Mouse (Mus musculus) lung, postnatal 0 days (tissue): ENCODE measurements at regions not wholly inside any gene's neighbourhood (a gene's known extent, or its start where the extent isn't known, plus 50 kb on each side); places are given as distances from the start of the nearest gene placed in this dataset.
A peak's percentile ranks its signal among the peaks of the same experiment; 100 is the strongest.
"Not testable (repeated sequence)": the region's sequence is repeated elsewhere in the genome, so short reads cannot be mapped to it uniquely, and the experiment has no call there.

Experiments used
- ATAC-seq: fragments of 200-750 bp; cut with Nextera tagmentation; 2 replicates; pipeline ENCODE4 v1.8.0; 2017; ENCODE audit warnings: moderate library complexity
- DNase-seq: peaks from one replicate; pipeline ENCODE4 v3.0.0-alpha.2; 2016; ENCODE audit warnings: low spot score
- H3K27ac ChIP-seq: fragments of 300-500 bp; sonication (generic); 2 replicates; pipeline ENCODE4 v1.5.1; 2014; ENCODE audit warnings: antibody characterized with exemption, mild to moderate bottlenecking, low read length, mixed read lengths
- H3K27me3 ChIP-seq: fragments of 300-500 bp; sonication (generic); replicated peaks from 2 replicates; pipeline ENCODE4 v1.6.1; 2014; ENCODE audit warnings: low read length, mixed read lengths; ENCODE audit not compliant: insufficient read depth
- H3K36me3 ChIP-seq: fragments of 300-500 bp; sonication (generic); 2 replicates; pipeline ENCODE4 v1.6.1; 2014; ENCODE audit warnings: low read length, mixed read lengths; ENCODE audit not compliant: insufficient read depth
- H3K4me1 ChIP-seq: fragments of 300-500 bp; sonication (generic); 2 replicates; pipeline ENCODE4 v1.6.1; 2014; ENCODE audit warnings: antibody characterized with exemption, low read depth, low read length, mixed read lengths; ENCODE audit not compliant: insufficient read depth
- H3K4me2 ChIP-seq: fragments of 300-500 bp; sonication (generic); replicated peaks from 2 replicates; pipeline ENCODE4 v1.6.1; 2014; ENCODE audit warnings: low read depth, mild to moderate bottlenecking, low read length, moderate library complexity, mixed read lengths
- H3K4me3 ChIP-seq: fragments of 300-500 bp; sonication (generic); 2 replicates; pipeline ENCODE4 v1.5.1; 2014; ENCODE audit warnings: low read depth, low read length
- H3K9ac ChIP-seq: fragments of 300-500 bp; sonication (generic); replicated peaks from 2 replicates; pipeline ENCODE4 v1.6.1; 2014; ENCODE audit warnings: low read depth, mild to moderate bottlenecking
- H3K9me3 ChIP-seq: fragments of 300-500 bp; sonication (generic); 2 replicates; pipeline ENCODE4 v1.6.1; 2016; ENCODE audit warnings: low read length, mixed read lengths
- CTCF ChIP-seq: IDR thresholded peaks from 2 replicates; pipeline ENCODE4 v1.5.1; 2016; ENCODE audit warnings: antibody characterized with exemption, mild to moderate bottlenecking
- EP300 ChIP-seq: IDR thresholded peaks from 2 replicates; pipeline ENCODE4 v1.6.1; 2016; ENCODE audit warnings: antibody characterized with exemption, mild to moderate bottlenecking, control low read depth
- WGBS: fragments of 180-500 bp; shearing (Covaris S2); extraction: QIAGEN DNeasy Blood & Tissue Kit; methylation state at CpG from one replicate; pipeline ENCODE4 v1.1.7; 2014; 5-methylcytosine and 5-hydroxymethylcytosine counted together

GRCm38 (mm10) chr9:76407549-76407948 is 83.9 kb upstream of the Hcrtr2 start:
- ATAC-seq = no peak
- 70% methylated on average over 3 of the region's 3 CpGs for WGBS
- H3K27ac ChIP-seq = no peak overlapping the region
- no peak overlapping the region for H3K9ac ChIP-seq
- H3K36me3 ChIP-seq = no peaks in the 10 kb centered on the region
- no peak overlapping the region for H3K4me3 ChIP-seq
- TF ChIP-seq CTCF = no peak
- no peak for TF ChIP-seq EP300
- no peak overlapping the region for H3K4me2 ChIP-seq
- no peak for DNase-seq
- no peaks in the 10 kb centered on the region for H3K27me3 ChIP-seq
- no peaks in the 10 kb centered on the region for H3K4me1 ChIP-seq
- no peaks in the 10 kb centered on the region for H3K9me3 ChIP-seq

- not testable (repeated sequence) for H3K9me3 ChIP-seq, H3K27me3 ChIP-seq, H3K4me3 ChIP-seq, ATAC-seq, H3K4me2 ChIP-seq, H3K9ac ChIP-seq, H3K36me3 ChIP-seq, H3K27ac ChIP-seq, H3K4me1 ChIP-seq, DNase-seq
- 79% methylated on average over 8 of the region's 8 CpGs for WGBS
Observed at GRCm38 (mm10) chr9:76401897-76402670, 78.4 kb upstream of the Hcrtr2 start.

GRCm38 (mm10) chr9:76400900-76401299 is 77.2 kb upstream of the Hcrtr2 start:
- ATAC-seq (peak; percentile 97), DNase-seq (peak; percentile 79)
- no peaks in the 10 kb centered on the region for H3K36me3 ChIP-seq
- no peak overlapping the region for H3K4me2 ChIP-seq
- H3K4me3 ChIP-seq = no peak overlapping the region
- H3K27me3 ChIP-seq = no peaks in the 10 kb centered on the region
- no peaks in the 10 kb centered on the region for H3K9me3 ChIP-seq
- no peaks in the 10 kb centered on the region for H3K4me1 ChIP-seq
- TF ChIP-seq CTCF (no peak), EP300 (peak; percentile 94)
- H3K9ac ChIP-seq = no peak overlapping the region
- no peak overlapping the region for H3K27ac ChIP-seq

GRCm38 (mm10) chr9:76393763-76394162 is 70.1 kb upstream of the Hcrtr2 start:
- WGBS = 64% methylated on average over 1 of the region's 1 CpGs
- TF ChIP-seq EP300 = peak; percentile 51; the same call in 1 of the 2 replicates
- TF ChIP-seq CTCF = no peak
- H3K4me3 ChIP-seq = no peak overlapping the region
- H3K27me3 ChIP-seq = no peaks in the 10 kb centered on the region
- no peak overlapping the region for H3K27ac ChIP-seq
- DNase-seq (peak; percentile 65), ATAC-seq (peak; percentile 78)
- H3K36me3 ChIP-seq = no peaks in the 10 kb centered on the region
- H3K4me1 ChIP-seq = no peaks in the 10 kb centered on the region
- no peak overlapping the region for H3K9ac ChIP-seq
- H3K4me2 ChIP-seq = no peak overlapping the region
- no peaks in the 10 kb centered on the region for H3K9me3 ChIP-seq

GRCm38 (mm10) chr9:76390839-76391238 is 67.2 kb upstream of the Hcrtr2 start:
- ATAC-seq = no peak
- 19% methylated on average over 1 of the region's 1 CpGs for WGBS
- Histone ChIP-seq H3K9me3 (no peaks in the 10 kb centered on the region), H3K9ac (no peak overlapping the region), H3K4me3 (no peak overlapping the region), H3K4me2 (no peak overlapping the region), H3K27me3 (no peaks in the 10 kb centered on the region), H3K4me1 (no peaks in the 10 kb centered on the region), H3K36me3 (no peaks in the 10 kb centered on the region), H3K27ac (no peak overlapping the region)
- peak; percentile 64 for DNase-seq
- peak; percentile 82 for TF ChIP-seq CTCF
- no peak for TF ChIP-seq EP300
